Mouse (Mus musculus) hindbrain, postnatal 0 days (tissue): ENCODE data around the gene H2-Ke6. TPM values are rescaled to one million over a fixed set of nuclear protein-coding genes. Genes with fewer than 3 reads are reported as not detected.

Experiments
- ATAC-seq: fragments of 200-750 bp; cut with Nextera tagmentation; 2 replicates; pipeline ENCODE4 v1.8.0; 2017; ENCODE audit warnings: mild to moderate bottlenecking, moderate TSS enrichment, moderate library complexity
- DNase-seq: peaks from one replicate; pipeline ENCODE4 v3.0.0-alpha.2; 2015; ENCODE audit warnings: low spot score
- H3K27ac ChIP-seq: fragments of 300-500 bp; sonication (generic); 2 replicates; pipeline ENCODE4 v1.5.1; 2014; ENCODE audit warnings: mild to moderate bottlenecking
- H3K27me3 ChIP-seq: fragments of 300-500 bp; sonication (generic); 2 replicates; pipeline ENCODE4 v1.6.1; 2014; ENCODE audit warnings: low read length, mixed read lengths; ENCODE audit not compliant: insufficient read depth
- H3K36me3 ChIP-seq: fragments of 300-500 bp; sonication (generic); 2 replicates; pipeline ENCODE4 v1.6.1; 2014; ENCODE audit warnings: low read length, mixed read lengths; ENCODE audit not compliant: insufficient read depth
- H3K4me1 ChIP-seq: fragments of 300-500 bp; sonication (generic); 2 replicates; pipeline ENCODE4 v1.6.1; 2014; ENCODE audit warnings: antibody characterized with exemption, low read length, mixed read lengths; ENCODE audit not compliant: insufficient read depth
- H3K4me2 ChIP-seq: fragments of 300-500 bp; sonication (generic); 2 replicates; pipeline ENCODE4 v1.6.1; 2014; ENCODE audit warnings: low read depth, mild to moderate bottlenecking, low read length, moderate library complexity, mixed read lengths
- H3K4me3 ChIP-seq: fragments of 300-500 bp; sonication (generic); 2 replicates; pipeline ENCODE4 v1.5.1; 2014; ENCODE audit warnings: low read length
- H3K9ac ChIP-seq: fragments of 300-500 bp; sonication (generic); replicated peaks from 2 replicates; pipeline ENCODE4 v1.6.1; 2014; ENCODE audit warnings: mild to moderate bottlenecking, low read length, moderate library complexity, mixed read lengths
- H3K9me3 ChIP-seq: fragments of 300-500 bp; sonication (generic); 2 replicates; pipeline ENCODE4 v1.6.1; 2016; ENCODE audit warnings: low read length, mixed read lengths
- CTCF ChIP-seq: IDR thresholded peaks from 2 replicates; pipeline ENCODE4 v1.5.1; 2016; ENCODE audit warnings: antibody characterized with exemption, control low read depth, low read depth
- WGBS: fragments of 180-500 bp; shearing (Covaris S2); extraction: QIAGEN DNeasy Blood & Tissue Kit; methylation state at CpG from one replicate; pipeline ENCODE4 v1.1.7; 2014; 5-methylcytosine and 5-hydroxymethylcytosine counted together
- polyA plus RNA-seq: library from polyadenylated mRNA; unstranded; fragments of >200 nt; fragmentation: Nextera tagmentation; extraction: Ambion mirVana; gene quantifications from 2 replicates; pipeline ENCODE4 v1.2.1, GENCODE M21; 2015
- total RNA-seq: library from RNA; depleted of rRNA; stranded (reverse); fragments of >200 nt; gene quantifications from 2 replicates; pipeline ENCODE4 v1.2.3, GENCODE M21; 2014

H2-Ke6 gene
- total and polyA plus RNA-seq, 2 experiments from 2014 or later = 78.3 to 78.9 TPM

- peak overlapping the region; percentile 97 for H3K27ac ChIP-seq
- peaks cover 16% of the 10 kb centered on the region for H3K36me3 ChIP-seq
- H3K9ac ChIP-seq = peak overlapping the region; percentile 92
- peak overlapping the region; percentile 98 for H3K4me2 ChIP-seq
- peak; percentile 13 for ATAC-seq
- H3K9me3 ChIP-seq = no peaks in the 10 kb centered on the region
- no peak for TF ChIP-seq CTCF
- DNase-seq = peak; percentile 53
- WGBS = 1% methylated on average over 49 of the region's 57 CpGs
- no peaks in the 10 kb centered on the region for H3K27me3 ChIP-seq
- H3K4me1 ChIP-seq = peaks cover 30% of the 10 kb centered on the region
- H3K4me3 ChIP-seq = peak overlapping the region; percentile 87
These were observed 2.8 kb downstream of the H2-Ke6 start for GRCm38 (mm10) chr17:34024861-34025755.

GRCm38 (mm10) chr17:34024317-34024821 lies 3.5 kb downstream of the H2-Ke6 start, which contains the start of gene Ring1:
Gene Ring1 (minus strand): TSS chr17:34024680.
- H3K4me1 ChIP-seq = peaks cover 23% of the 10 kb centered on the region
- H3K27ac ChIP-seq = peak within 1 kb of the TSS; percentile 97
- ATAC-seq (peak; percentile 83), DNase-seq (peak; percentile 94)
- no peaks in the 10 kb centered on the region for H3K9me3 ChIP-seq
- 1% methylated on average over 26 of the region's 58 CpGs for WGBS
- peak within 1 kb of the TSS; percentile 92 for H3K9ac ChIP-seq
- H3K4me3 ChIP-seq = peak within 1 kb of the TSS; percentile 87
- no peak for TF ChIP-seq CTCF
- H3K27me3 ChIP-seq = no peaks in the 10 kb centered on the region
- peak within 1 kb of the TSS; percentile 98 for H3K4me2 ChIP-seq
- H3K36me3 ChIP-seq = peaks cover 9% of the 10 kb centered on the region; the same call in 1 of the 2 replicates

GRCm38 (mm10) chr17:34023678-34024077 lies 4.2 kb downstream of the H2-Ke6 start:
- DNase-seq = no peak
- H3K4me1 ChIP-seq = peaks cover 22% of the 10 kb centered on the region
- no peaks in the 10 kb centered on the region for H3K27me3 ChIP-seq
- no peak for ATAC-seq
- no peaks in the 10 kb centered on the region for H3K9me3 ChIP-seq
- 61% methylated on average over 9 of the region's 9 CpGs for WGBS
- no peak for TF ChIP-seq CTCF
- H3K27ac ChIP-seq = peak overlapping the region; percentile 97
- peak overlapping the region; percentile 92 for H3K9ac ChIP-seq
- peak overlapping the region; percentile 98 for H3K4me2 ChIP-seq
- peaks cover 3% of the 10 kb centered on the region; the same call in 1 of the 2 replicates for H3K36me3 ChIP-seq
- H3K4me3 ChIP-seq = peak overlapping the region; percentile 87

- ATAC-seq (no peak), DNase-seq (no peak)
These were observed 4.9 kb downstream of the H2-Ke6 start for GRCm38 (mm10) chr17:34022987-34023386.

GRCm38 (mm10) chr17:34022414-34022783 lies 5.5 kb downstream of the H2-Ke6 start:
- ATAC-seq = no peak
- H3K4me3 ChIP-seq = no peak overlapping the region
- TF ChIP-seq CTCF = no peak

More at GRCm38 (mm10) chr17:34022987-34023386, 4.9 kb downstream of the H2-Ke6 start:
- H3K4me3 ChIP-seq = no peak overlapping the region
- no peaks in the 10 kb centered on the region for H3K36me3 ChIP-seq
- no peak overlapping the region for H3K9ac ChIP-seq
- H3K9me3 ChIP-seq = no peaks in the 10 kb centered on the region
- peaks cover 17% of the 10 kb centered on the region for H3K4me1 ChIP-seq
- no peaks in the 10 kb centered on the region for H3K27me3 ChIP-seq
- WGBS = 97% methylated on average over 20 of the region's 20 CpGs
- no peak overlapping the region for H3K4me2 ChIP-seq
- TF ChIP-seq CTCF = no peak
- no peak overlapping the region for H3K27ac ChIP-seq

GRCm38 (mm10) chr17:34021539-34022413 lies 6.1 kb downstream of the H2-Ke6 start:
- ATAC-seq (no peak), DNase-seq (no peak)
- 95% methylated on average over 23 of the region's 23 CpGs for WGBS
- Histone ChIP-seq H3K27ac (no peak overlapping the region), H3K9ac (no peak overlapping the region), H3K36me3 (no peaks in the 10 kb centered on the region), H3K4me1 (peaks cover 8% of the 10 kb centered on the region; the same call in 1 of the 2 replicates), H3K4me3 (no peak overlapping the region), H3K9me3 (no peaks in the 10 kb centered on the region), H3K27me3 (no peaks in the 10 kb centered on the region), H3K4me2 (no peak overlapping the region)
- TF ChIP-seq CTCF = no peak

More at GRCm38 (mm10) chr17:34022414-34022783, 5.5 kb downstream of the H2-Ke6 start:
- Histone ChIP-seq H3K4me2 (no peak overlapping the region), H3K36me3 (no peaks in the 10 kb centered on the region), H3K27me3 (no peaks in the 10 kb centered on the region), H3K27ac (no peak overlapping the region), H3K9ac (no peak overlapping the region), H3K4me1 (peaks cover 14% of the 10 kb centered on the region), H3K9me3 (no peaks in the 10 kb centered on the region)
- 92% methylated on average over 14 of the region's 14 CpGs for WGBS
- no peak for DNase-seq
